In the genomic region with DNA sequence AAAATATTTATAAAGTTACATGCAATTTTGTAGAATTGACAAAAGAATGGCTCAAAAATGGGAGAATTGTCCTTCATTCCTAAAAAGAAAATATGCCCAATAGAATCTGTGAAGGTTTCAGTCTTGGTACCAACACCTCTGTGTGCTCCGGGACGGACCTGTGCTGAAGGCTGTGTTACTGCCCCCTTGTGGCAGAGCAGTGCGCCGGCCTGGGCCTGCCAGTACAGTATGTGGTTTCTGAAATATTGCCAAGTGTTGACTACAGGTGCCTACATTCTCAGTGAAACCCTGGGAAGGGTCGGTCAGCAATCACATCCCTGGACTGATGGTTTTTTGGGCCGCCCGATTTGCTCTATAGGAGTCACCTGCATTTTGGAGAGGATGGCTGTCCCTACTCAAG, we compare ENCODE assay signal across 9 mouse cellular contexts. TPM values are rescaled to one million over a fixed set of nuclear protein-coding genes. Genes with fewer than 3 reads are reported as not detected.
DNase-seq lines count a peak whose midpoint lies in the region; ATAC-seq and TF ChIP-seq lines count a peak whose summit lies in the region.
"Had no signal": no experiment of that assay in that cellular context is flagged by ENCODE, and none has a peak within 500 bp of the region (broad histone marks: within the 10 kb centered on the region; RNA-seq: fewer than 3 reads in every experiment).

No protein-coding gene starts in this region.

- peak; percentile 77 for TF ChIP-seq CTCF in testis, adult 2 months (IDR thresholded peaks at IDR 0.05; ENCODE audit: control insufficient read depth, insufficient read depth, insufficient replicate concordance, low read depth, low read length)

- peaks cover 88% of the 10 kb centered on the region for H3K36me3 ChIP-seq in embryonic facial prominence, embryonic 13.5 days
- H3K36me3 ChIP-seq in liver, embryonic 11.5 days (ENCODE audit: control insufficient read depth, insufficient read depth, low read length): peaks cover 24% of the 10 kb centered on the region
- peaks cover 90% of the 10 kb centered on the region for H3K36me3 ChIP-seq in neural tube, embryonic 13.5 days
- H3K36me3 ChIP-seq in testis, adult 2 months (ENCODE audit: control insufficient read depth, insufficient read depth, low read length): peaks cover 2% of the 10 kb centered on the region; the same call in 1 of the 2 replicates

- no peaks in the 10 kb centered on the region for H3K4me1 ChIP-seq in embryonic facial prominence, embryonic 13.5 days
- no peaks in the 10 kb centered on the region for H3K4me1 ChIP-seq in liver, embryonic 11.5 days (replicated peaks; ENCODE audit: control insufficient read depth, insufficient read depth, low read length)
- no peaks in the 10 kb centered on the region for H3K4me1 ChIP-seq in neural tube, embryonic 13.5 days (replicated peaks)
- H3K4me1 ChIP-seq in testis, adult 2 months (ENCODE audit: control insufficient read depth, insufficient read depth, low read length): no peaks in the 10 kb centered on the region

- no peaks in the 10 kb centered on the region for H3K27me3 ChIP-seq in embryonic facial prominence, embryonic 13.5 days
- no peaks in the 10 kb centered on the region for H3K27me3 ChIP-seq in liver, embryonic 11.5 days (replicated peaks; ENCODE audit: control insufficient read depth, insufficient read depth, low read length)
- H3K27me3 ChIP-seq in neural tube, embryonic 13.5 days: no peaks in the 10 kb centered on the region
- no peaks in the 10 kb centered on the region for H3K27me3 ChIP-seq in testis, adult 2 months (ENCODE audit: control insufficient read depth, insufficient read depth, low read length)

- no peaks in the 10 kb centered on the region for H3K9me3 ChIP-seq in embryonic facial prominence, embryonic 13.5 days
- H3K9me3 ChIP-seq in liver, embryonic 11.5 days (ENCODE audit: control insufficient read depth, low read length): no peaks in the 10 kb centered on the region
- no peaks in the 10 kb centered on the region for H3K9me3 ChIP-seq in neural tube, embryonic 13.5 days

- WGBS in embryonic facial prominence, embryonic 13.5 days: 29% methylated on average over 7 of the region's 7 CpGs
- 32% methylated on average over 7 of the region's 7 CpGs for WGBS in liver, embryonic 11.5 days
- 35% methylated on average over 7 of the region's 7 CpGs for WGBS in neural tube, embryonic 13.5 days

- ATAC-seq in embryonic facial prominence, embryonic 13.5 days (ENCODE audit: insufficient number of reproducible peaks, insufficient read depth, low FRiP score, low TSS enrichment, low read depth): peak; percentile 74
- ATAC-seq in liver, embryonic 11.5 days (replicated peaks; ENCODE audit: low FRiP score): peak; percentile 79; the same call in 1 of the 2 replicates
- peak; percentile 77 for ATAC-seq in neural tube, embryonic 13.5 days (ENCODE audit: low read depth)

- no peak overlapping the region for H3K9ac ChIP-seq in embryonic facial prominence, embryonic 13.5 days
- H3K9ac ChIP-seq in liver, embryonic 11.5 days (ENCODE audit: low read depth, low read length): no peak overlapping the region
- H3K9ac ChIP-seq in neural tube, embryonic 13.5 days: no peak overlapping the region

- H3K27ac ChIP-seq in embryonic facial prominence, embryonic 13.5 days: no peak overlapping the region
- no peak overlapping the region for H3K27ac ChIP-seq in liver, embryonic 11.5 days (ENCODE audit: low read depth, low read length)
- no peak overlapping the region for H3K27ac ChIP-seq in neural tube, embryonic 13.5 days (replicated peaks)
- no peak overlapping the region for H3K27ac ChIP-seq in testis, adult 2 months (ENCODE audit: control insufficient read depth, insufficient read depth, low read depth, low read length)

- no peak for TF ChIP-seq POLR2A in testis, adult 2 months (IDR thresholded peaks at IDR 0.05; ENCODE audit: control insufficient read depth, low read depth, low read length)

- no peak overlapping the region for H3K4me2 ChIP-seq in embryonic facial prominence, embryonic 13.5 days
- no peak overlapping the region for H3K4me2 ChIP-seq in liver, embryonic 11.5 days
- no peak overlapping the region for H3K4me2 ChIP-seq in neural tube, embryonic 13.5 days

- peak; percentile 81 for DNase-seq in CD4-positive helper T cell, adult 2 months (ENCODE audit: low read depth, low spot score)
- DNase-seq in adrenal gland, postnatal 14 days: peak; percentile 94
- peak; percentile 66 to 72 for DNase-seq in heart, adult 9 months (ENCODE audit: low spot score in 2 of 2)
- DNase-seq in kidney, adult 9 months: peak; percentile 92
- peak; percentile 67 for DNase-seq in liver, embryonic 11.5 days (ENCODE audit: low spot score)

- H3K4me3 ChIP-seq in embryonic facial prominence, embryonic 13.5 days: no peak overlapping the region
- no peak overlapping the region for H3K4me3 ChIP-seq in liver, embryonic 11.5 days (ENCODE audit: low read depth, low read length)
- no peak overlapping the region for H3K4me3 ChIP-seq in neural tube, embryonic 13.5 days
- H3K4me3 ChIP-seq in testis, adult 2 months (ENCODE audit: control insufficient read depth, low read depth, low read length): no peak overlapping the region
- H3K4me3 ChIP-seq: erythroblast, embryonic 14.5 days had no signal

RNA-seq across cellular contexts. Expression of a gene that starts 8.7 kb away (rescaled TPM):
- 137 and 170 TPM in 2 replicates for total RNA-seq in adrenal gland, postnatal 14 days (2021)
- polyA plus RNA-seq in embryonic facial prominence, embryonic 13.5 days (2015; fragmentation: Nextera tagmentation; extraction: Ambion mirVana): 206 and 242 TPM in 2 replicates
- 161 and 167 TPM in 2 replicates for polyA plus RNA-seq in liver, embryonic 11.5 days (2014; fragmentation: Nextera tagmentation; extraction: Ambion mirVana)
- polyA plus RNA-seq in neural tube, embryonic 13.5 days (2015; fragmentation: Nextera tagmentation; extraction: Ambion mirVana): 411 and 420 TPM in 2 replicates
- polyA plus RNA-seq in testis, adult 2 months (2012; rRNA removed): 22.6 and 26.5 TPM in 2 replicates

RNA-seq across cellular contexts. Expression of a gene that starts 20.3 kb away (rescaled TPM):
- 37.2 and 66.1 TPM in 2 replicates for total RNA-seq in adrenal gland, postnatal 14 days (2021)
- polyA plus RNA-seq in embryonic facial prominence, embryonic 13.5 days (2015; fragmentation: Nextera tagmentation; extraction: Ambion mirVana): 17.6 and 22.1 TPM in 2 replicates
- 23.8 and 23.9 TPM in 2 replicates for polyA plus RNA-seq in liver, embryonic 11.5 days (2014; fragmentation: Nextera tagmentation; extraction: Ambion mirVana)
- 28.8 and 32.0 TPM in 2 replicates for polyA plus RNA-seq in neural tube, embryonic 13.5 days (2015; fragmentation: Nextera tagmentation; extraction: Ambion mirVana)
- polyA plus RNA-seq in testis, adult 2 months (2012; rRNA removed): 6.1 and 6.8 TPM in 2 replicates

RNA-seq across cellular contexts. Expression of a gene that starts 53.8 kb away (rescaled TPM):
- total RNA-seq in adrenal gland, postnatal 14 days (2021): 41.0 and 46.2 TPM in 2 replicates
- 19.4 and 19.9 TPM in 2 replicates for polyA plus RNA-seq in embryonic facial prominence, embryonic 13.5 days (2015; fragmentation: Nextera tagmentation; extraction: Ambion mirVana)
- 6.2 and 7.3 TPM in 2 replicates for polyA plus RNA-seq in liver, embryonic 11.5 days (2014; fragmentation: Nextera tagmentation; extraction: Ambion mirVana)
- 22.2 and 23.6 TPM in 2 replicates for polyA plus RNA-seq in neural tube, embryonic 13.5 days (2015; fragmentation: Nextera tagmentation; extraction: Ambion mirVana)
- polyA plus RNA-seq in testis, adult 2 months (2012; rRNA removed): 10.9 and 11.0 TPM in 2 replicates
- polyA plus RNA-seq: erythroblast, embryonic 14.5 days had no signal

RNA-seq across cellular contexts. Expression of a gene that starts 54.8 kb away (rescaled TPM):
- not detected in 2 replicates for total RNA-seq in adrenal gland, postnatal 14 days (2021)
- polyA plus RNA-seq in embryonic facial prominence, embryonic 13.5 days (2015; fragmentation: Nextera tagmentation; extraction: Ambion mirVana): not detected in 2 replicates
- not detected in 2 replicates for polyA plus RNA-seq in liver, embryonic 11.5 days (2014; fragmentation: Nextera tagmentation; extraction: Ambion mirVana)
- polyA plus RNA-seq in neural tube, embryonic 13.5 days (2015; fragmentation: Nextera tagmentation; extraction: Ambion mirVana): not detected in 2 replicates
- 438 and 472 TPM in 2 replicates for polyA plus RNA-seq in testis, adult 2 months (2012; rRNA removed)
- polyA plus RNA-seq: erythroblast, embryonic 14.5 days had no signal
